Mouse (Mus musculus) embryonic facial prominence, embryonic 13.5 days (tissue): ENCODE results near the gene E2f4. TPM values are rescaled to one million over a fixed set of nuclear protein-coding genes. Genes with fewer than 3 reads are reported as not detected.
A peak's percentile ranks its signal among the peaks of the same experiment; 100 is the strongest.

ENCODE experiments used
- ATAC-seq: fragments of 200-750 bp; cut with Nextera tagmentation; 2 replicates; pipeline ENCODE4 v1.8.0; 2017; ENCODE audit warnings: low read depth; ENCODE audit not compliant: insufficient number of reproducible peaks, insufficient read depth, low FRiP score, low TSS enrichment
- H3K27ac ChIP-seq: fragments of 300-500 bp; sonication (generic); 2 replicates; pipeline ENCODE4 v1.5.1; 2015; ENCODE audit warnings: moderate library complexity, mild to moderate bottlenecking, inconsistent platforms
- H3K27me3 ChIP-seq: fragments of 300-500 bp; sonication (generic); 2 replicates; pipeline ENCODE4 v1.6.1; 2015; ENCODE audit warnings: mild to moderate bottlenecking, inconsistent platforms
- H3K36me3 ChIP-seq: fragments of 300-500 bp; sonication (generic); 2 replicates; pipeline ENCODE4 v1.6.1; 2015; ENCODE audit warnings: mild to moderate bottlenecking, inconsistent platforms
- H3K4me1 ChIP-seq: fragments of 300-500 bp; sonication (generic); 2 replicates; pipeline ENCODE4 v1.6.1; 2015; ENCODE audit warnings: inconsistent platforms
- H3K4me2 ChIP-seq: fragments of 300-500 bp; sonication (generic); 2 replicates; pipeline ENCODE4 v1.6.1; 2015; ENCODE audit warnings: moderate library complexity, mild to moderate bottlenecking, inconsistent platforms
- H3K4me3 ChIP-seq: fragments of 300-500 bp; sonication (generic); 2 replicates; pipeline ENCODE4 v1.5.1; 2015; ENCODE audit warnings: mild to moderate bottlenecking, inconsistent platforms
- H3K9ac ChIP-seq: fragments of 300-500 bp; sonication (generic); 2 replicates; pipeline ENCODE4 v1.6.1; 2015; ENCODE audit warnings: mild to moderate bottlenecking, inconsistent platforms
- H3K9me3 ChIP-seq: fragments of 300-500 bp; sonication (generic); 2 replicates; pipeline ENCODE4 v1.6.1; 2016; ENCODE audit warnings: inconsistent platforms
- WGBS: fragments of 180-500 bp; shearing (Covaris S2); methylation state at CpG from one replicate; pipeline ENCODE4 v1.1.7; 2015; ENCODE audit warnings: mixed read lengths; 5-methylcytosine and 5-hydroxymethylcytosine counted together
- polyA plus RNA-seq: library from polyadenylated mRNA; unstranded; fragments of >200 nt; fragmentation: Nextera tagmentation; extraction: Ambion mirVana; gene quantifications from 2 replicates; pipeline ENCODE4 v1.2.1, GENCODE M21; 2015

The E2f4 gene
- polyA plus RNA-seq, result 78.9 and 81.7 TPM in 2 replicates

DNA sequence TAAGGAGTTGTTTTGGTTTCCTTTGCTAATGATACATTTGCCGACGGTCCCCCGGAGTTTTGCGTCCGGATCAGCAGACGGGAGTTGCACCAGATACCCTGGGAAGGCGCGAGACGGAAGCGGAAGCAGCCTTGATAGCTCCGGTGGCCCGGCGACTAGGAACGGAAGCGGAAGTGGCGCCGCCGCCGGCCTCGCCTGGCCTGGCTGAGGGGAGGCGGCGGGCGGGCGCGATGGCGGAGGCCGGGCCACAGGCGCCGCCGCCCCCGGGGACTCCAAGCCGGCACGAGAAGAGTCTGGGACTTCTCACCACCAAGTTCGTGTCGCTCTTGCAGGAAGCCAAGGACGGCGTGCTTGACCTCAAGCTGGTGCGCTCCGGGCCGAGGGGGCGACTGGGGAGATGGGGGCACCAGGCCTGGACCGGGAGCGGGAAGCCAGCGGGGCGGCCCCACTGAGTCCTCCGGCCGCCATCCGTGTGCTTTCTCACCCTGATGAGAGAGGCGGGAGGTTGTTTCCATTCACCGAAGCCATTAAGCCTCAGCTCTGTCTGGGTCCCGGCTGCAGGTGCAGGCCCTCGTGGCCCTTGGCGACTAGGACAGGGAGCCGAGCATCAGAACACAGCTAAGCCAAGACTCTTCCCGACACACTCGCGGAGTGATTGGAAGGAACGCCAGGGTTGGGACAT is at the start of gene E2f4:
Gene E2f4 (plus strand): TSS at position 153 of the 682 bp plus-strand sequence.
- H3K4me3 ChIP-seq, result peak within 1 kb of the TSS; percentile 99
- H3K27me3 ChIP-seq, result peaks cover 10% of the 10 kb centered on the region
- H3K36me3 ChIP-seq, result peaks cover 40% of the 10 kb centered on the region
- whole genome bisulfite sequencing, result under 1% methylated on average over 58 of the region's 58 CpGs
- peaks cover 16% of the 10 kb centered on the region for H3K4me1 ChIP-seq
- peak; percentile 64; the same call in 1 of the 2 replicates for ATAC-seq
- H3K9ac ChIP-seq, result peak within 1 kb of the TSS; percentile 95
- peak within 1 kb of the TSS; percentile 96 for H3K4me2 ChIP-seq
- peak within 1 kb of the TSS; percentile 60; the same call in 1 of the 2 replicates for H3K27ac ChIP-seq
- H3K9me3 ChIP-seq, result no peaks in the 10 kb centered on the region

DNA sequence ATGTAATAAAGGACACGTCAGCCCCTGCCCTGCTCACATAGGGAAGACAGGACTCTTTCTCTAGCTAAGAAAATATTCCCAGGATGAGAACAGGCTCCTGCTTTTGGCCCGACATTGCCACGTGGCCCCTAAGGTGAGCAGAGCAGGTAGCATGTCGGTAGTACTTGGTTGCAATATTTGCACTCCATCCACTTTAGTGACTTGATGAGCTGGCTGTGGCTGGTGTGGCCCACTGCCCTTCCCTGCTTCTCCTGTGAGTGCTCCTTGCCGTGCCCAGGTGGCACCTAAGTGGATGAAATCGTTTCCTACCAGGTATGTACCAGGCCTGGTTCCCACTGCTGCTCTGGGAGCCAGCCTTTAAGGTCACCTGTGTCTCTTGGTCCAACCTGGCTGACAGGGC is 45.5 kb upstream of the E2f4 start:
- peaks cover 14% of the 10 kb centered on the region for H3K27me3 ChIP-seq

DNA sequence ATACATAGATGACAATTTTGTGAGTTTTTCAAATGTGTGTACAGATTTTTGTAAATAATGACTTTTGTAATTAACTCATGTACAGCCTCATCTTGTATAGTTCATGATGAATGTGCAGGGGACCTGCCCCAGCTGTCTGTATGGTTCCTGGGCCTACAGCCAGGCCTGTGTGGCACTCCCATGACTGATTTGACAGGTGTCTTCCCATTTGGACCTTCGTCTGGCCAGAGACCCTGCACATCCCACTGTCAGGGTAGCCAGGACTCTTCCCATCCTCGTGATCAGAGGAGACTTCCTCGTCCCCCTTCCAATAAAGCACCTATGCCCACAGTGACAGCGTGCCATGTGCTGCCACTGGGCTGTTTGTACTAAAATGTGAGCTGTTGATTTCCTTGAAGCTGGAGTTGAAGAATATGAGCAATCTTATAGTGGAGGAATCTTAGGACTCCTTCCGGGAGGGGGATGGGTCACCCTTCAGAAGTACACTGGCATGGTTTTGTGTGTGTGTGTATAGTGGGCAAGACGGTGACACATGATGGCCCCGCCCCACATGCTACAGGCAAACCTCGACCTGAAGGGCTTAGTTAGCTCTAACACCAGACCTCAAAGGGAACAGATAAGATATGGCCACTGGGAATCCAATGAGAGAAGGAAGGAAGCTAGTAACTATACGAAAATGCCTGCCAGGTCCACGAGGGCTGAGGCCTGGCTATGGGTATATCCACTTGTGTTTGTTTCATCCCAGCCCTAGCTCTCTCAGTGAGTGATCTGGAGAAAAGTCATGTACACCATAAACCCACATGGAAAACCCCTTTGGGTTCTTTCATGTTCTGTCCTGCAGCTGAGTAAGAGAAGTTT is 44.6 kb upstream of the E2f4 start:
- Histone ChIP-seq H3K4me1 (peaks cover 20% of the 10 kb centered on the region), H3K9ac (peak overlapping the region; percentile 86; the same call in 1 of the 2 replicates), H3K36me3 (peaks cover 55% of the 10 kb centered on the region), H3K27me3 (peaks cover 22% of the 10 kb centered on the region), H3K9me3 (no peaks in the 10 kb centered on the region), H3K4me2 (0 out of 2 replicates have a peak overlapping the region, but pooled peaks have one; percentile 90), H3K4me3 (peak overlapping the region; percentile 73; the same call in 1 of the 2 replicates), H3K27ac (no peak overlapping the region)
- 86% methylated on average over 10 of the region's 10 CpGs for WGBS
- no peak for ATAC-seq

More for the DNA sequence above, 45.5 kb upstream of the E2f4 start:
- Histone ChIP-seq H3K4me3 (no peak overlapping the region), H3K4me1 (peaks cover 20% of the 10 kb centered on the region), H3K9me3 (no peaks in the 10 kb centered on the region), H3K4me2 (no peak overlapping the region), H3K9ac (no peak overlapping the region), H3K36me3 (peaks cover 62% of the 10 kb centered on the region), H3K27ac (no peak overlapping the region)
- WGBS, result 92% methylated on average over 6 of the region's 6 CpGs
- ATAC-seq, result no peak

DNA sequence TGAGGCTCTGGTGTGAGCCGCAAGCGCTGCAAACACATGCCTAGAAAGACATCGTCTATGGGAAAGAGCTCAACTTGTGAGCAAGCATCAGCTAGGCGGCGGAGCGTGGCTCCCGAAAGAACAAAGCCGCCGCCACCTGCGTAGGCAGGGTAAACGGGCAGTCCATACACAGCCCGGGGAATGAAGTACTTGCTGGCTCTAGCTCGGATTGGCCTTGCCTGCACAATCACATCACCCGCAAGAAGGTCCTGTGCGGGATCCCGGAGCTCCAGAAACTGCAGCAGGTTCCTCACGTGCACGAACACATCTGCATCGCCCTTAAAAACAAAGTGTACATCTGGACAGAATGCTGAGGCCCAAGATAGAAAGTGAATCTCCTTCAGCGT is 43.7 kb upstream of the E2f4 start:
- peak overlapping the region; percentile 90 for H3K4me2 ChIP-seq
- no peak for ATAC-seq
- peaks cover 47% of the 10 kb centered on the region for H3K36me3 ChIP-seq
- H3K9me3 ChIP-seq, result no peaks in the 10 kb centered on the region
- peak overlapping the region; percentile 91; the same call in 1 of the 2 replicates for H3K27ac ChIP-seq
- H3K4me1 ChIP-seq, result peaks cover 25% of the 10 kb centered on the region
- peak overlapping the region; percentile 86 for H3K9ac ChIP-seq
- 36% methylated on average over 20 of the region's 20 CpGs for WGBS
- H3K27me3 ChIP-seq, result peaks cover 31% of the 10 kb centered on the region
- peak overlapping the region; percentile 73 for H3K4me3 ChIP-seq

DNA sequence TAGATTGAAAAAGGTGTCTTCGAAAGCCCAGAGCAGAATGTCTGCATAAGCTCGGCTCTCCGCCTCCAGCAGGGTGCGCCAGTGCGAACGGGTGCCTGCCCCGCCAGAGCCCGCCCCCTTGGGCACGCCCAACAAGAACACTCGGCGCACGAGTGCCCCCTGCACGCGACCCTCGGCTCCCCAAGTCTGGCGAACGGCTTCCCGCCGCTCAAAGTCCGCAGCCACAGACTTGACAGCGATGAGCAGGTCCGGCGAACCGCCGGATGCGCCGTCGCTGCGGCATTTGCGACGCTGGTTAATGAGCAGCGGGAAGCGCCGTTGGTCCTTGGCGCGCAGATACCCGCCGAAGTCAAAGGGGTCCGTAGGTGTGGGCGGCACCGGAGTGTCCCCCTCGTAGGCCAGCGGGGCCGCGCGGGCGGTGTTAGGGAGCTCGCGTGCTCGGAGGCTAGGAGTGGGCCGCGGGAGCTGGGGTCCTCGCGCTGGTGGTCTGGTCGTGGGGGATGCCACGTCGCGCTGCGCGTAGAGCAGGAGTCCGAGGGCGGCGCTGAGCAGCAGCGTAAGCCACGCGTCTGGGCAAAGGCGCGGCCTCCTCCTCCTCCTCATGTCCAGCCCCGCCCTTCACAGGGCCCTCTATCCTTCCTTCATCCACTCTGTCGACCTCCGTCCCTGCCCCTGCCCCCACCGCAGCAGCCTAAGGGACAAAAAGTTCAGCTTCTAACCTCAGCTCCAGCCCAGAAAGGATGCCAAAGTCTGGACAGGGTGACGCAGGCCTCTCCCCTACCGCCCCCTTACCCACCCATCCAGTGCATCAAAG is 43.1 kb upstream of the E2f4 start:
- H3K4me3 ChIP-seq, result peak overlapping the region; percentile 73
- peaks cover 31% of the 10 kb centered on the region for H3K4me1 ChIP-seq
- under 1% methylated on average over 73 of the region's 74 CpGs for WGBS
- H3K4me2 ChIP-seq, result peak overlapping the region; percentile 90
- H3K9ac ChIP-seq, result peak overlapping the region; percentile 86
- no peaks in the 10 kb centered on the region for H3K9me3 ChIP-seq
- peaks cover 37% of the 10 kb centered on the region for H3K27me3 ChIP-seq
- peaks cover 41% of the 10 kb centered on the region for H3K36me3 ChIP-seq
- peak overlapping the region; percentile 91 for H3K27ac ChIP-seq
- peak; percentile 81 for ATAC-seq

DNA sequence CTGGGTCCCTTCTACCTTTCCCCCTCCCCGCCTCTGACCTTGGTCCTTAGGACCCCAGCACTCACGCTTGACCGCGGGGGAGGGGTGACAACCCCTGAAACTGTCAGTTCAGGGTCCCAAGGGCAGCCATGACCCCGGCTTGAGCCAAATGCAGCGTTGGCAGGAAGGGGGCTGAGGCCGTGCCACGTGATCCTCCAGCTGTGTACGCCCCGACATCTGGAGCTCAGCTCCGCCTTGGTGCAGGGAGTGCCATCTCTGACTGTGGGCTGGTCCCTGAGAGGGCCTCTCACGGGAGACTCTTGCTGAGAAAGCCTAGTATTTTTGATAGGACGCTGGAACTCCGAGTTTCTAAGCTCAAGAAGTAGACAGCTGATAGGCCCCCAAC is 42.5 kb upstream of the E2f4 start, which contains the start of gene B3gnt9:
Gene B3gnt9 (minus strand): TSS at position 188 of the 385 bp plus-strand sequence.
- peak within 1 kb of the TSS; percentile 73 for H3K4me3 ChIP-seq
- peaks cover 42% of the 10 kb centered on the region for H3K27me3 ChIP-seq
- peaks cover 37% of the 10 kb centered on the region for H3K4me1 ChIP-seq
- H3K9ac ChIP-seq, result peak within 1 kb of the TSS; percentile 86
- H3K9me3 ChIP-seq, result no peaks in the 10 kb centered on the region
- peak within 1 kb of the TSS; percentile 91 for H3K27ac ChIP-seq
- H3K4me2 ChIP-seq, result peak within 1 kb of the TSS; percentile 90
- 3% methylated on average over 14 of the region's 14 CpGs for WGBS
- H3K36me3 ChIP-seq, result peaks cover 35% of the 10 kb centered on the region
- ATAC-seq, result peak; percentile 80

DNA sequence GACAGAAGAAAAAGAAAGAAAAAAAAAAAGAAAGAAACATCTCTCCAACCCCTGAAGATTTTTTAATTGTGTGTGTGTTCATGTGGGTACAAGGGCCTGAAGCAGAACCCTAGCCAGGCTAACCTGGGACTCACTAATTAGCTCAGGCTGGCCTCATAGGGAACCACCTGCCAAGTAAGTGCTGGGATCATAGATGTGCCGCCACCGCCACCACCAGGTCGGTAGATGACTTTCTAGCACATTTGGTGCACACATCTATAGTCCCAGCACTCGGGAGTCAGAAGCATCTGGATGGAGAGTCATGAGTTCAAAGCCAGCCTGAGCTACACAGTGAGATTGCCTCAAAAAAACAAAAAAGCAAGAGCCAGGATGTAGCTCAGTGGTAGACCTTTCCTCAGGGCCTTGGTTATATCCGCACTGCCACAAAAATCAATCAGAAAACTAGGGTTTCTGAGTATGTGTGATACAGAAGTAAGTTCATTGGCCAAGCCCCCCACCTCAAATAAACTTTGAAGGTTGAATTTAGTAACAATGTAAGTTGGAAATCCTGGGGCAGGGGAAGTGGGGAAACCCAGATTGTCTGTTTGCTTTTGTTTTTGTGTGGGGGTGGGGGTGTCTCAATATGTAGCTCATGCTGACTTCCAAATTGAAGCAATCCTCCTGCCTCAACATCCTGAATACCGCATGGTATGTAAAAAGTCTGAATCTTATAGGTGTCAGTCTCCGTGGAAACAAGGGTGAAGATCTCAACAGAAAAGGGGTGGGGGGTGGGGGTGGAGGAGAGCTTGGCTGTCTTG is 39.9 kb upstream of the E2f4 start:
- Histone ChIP-seq H3K9ac (no peak overlapping the region), H3K9me3 (no peaks in the 10 kb centered on the region), H3K36me3 (peaks cover 11% of the 10 kb centered on the region), H3K27me3 (peaks cover 64% of the 10 kb centered on the region), H3K27ac (no peak overlapping the region), H3K4me2 (no peak overlapping the region), H3K4me1 (peaks cover 39% of the 10 kb centered on the region), H3K4me3 (no peak overlapping the region)
- no peak for ATAC-seq
- 68% methylated on average over 7 of the region's 7 CpGs for WGBS

DNA sequence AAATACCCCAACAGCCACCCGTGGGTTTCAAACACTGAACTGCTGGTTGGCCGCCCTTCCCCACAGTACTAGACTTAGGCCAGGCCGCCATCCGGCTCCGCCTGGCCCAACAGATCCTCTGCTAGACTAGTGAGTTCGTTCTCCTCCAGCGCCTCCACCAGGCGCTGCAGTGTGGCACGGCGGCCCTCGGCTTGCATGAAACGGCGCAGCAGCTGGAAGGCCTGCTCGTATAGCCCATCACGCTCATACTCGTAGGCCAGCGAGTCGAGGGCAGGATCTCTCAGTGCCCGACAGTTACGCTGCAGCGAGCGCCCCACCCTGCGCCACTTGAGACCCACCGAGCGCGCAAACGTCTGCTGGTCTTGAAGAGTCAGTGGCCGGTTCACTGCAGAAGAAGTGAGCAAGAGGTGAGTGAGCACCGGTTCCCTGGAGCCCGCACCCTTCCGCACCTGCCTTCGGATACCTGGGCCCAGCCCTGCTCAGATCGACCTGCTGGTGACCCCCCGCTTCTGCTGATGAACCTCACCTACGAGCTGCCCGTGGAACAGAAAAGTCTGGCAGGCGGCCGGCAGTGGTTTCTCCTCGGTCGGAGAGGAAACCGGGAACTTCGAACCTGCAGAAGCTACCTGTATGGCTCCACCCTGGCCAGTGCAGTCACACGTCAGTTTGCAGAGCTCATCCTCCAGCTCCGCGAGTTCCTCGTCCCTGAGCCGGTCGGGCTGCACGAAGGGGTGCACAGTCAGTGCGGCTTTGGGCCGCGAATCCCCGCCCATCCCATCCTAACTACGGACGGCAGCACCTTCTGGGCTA is 38.3 kb upstream of the E2f4 start:
- ATAC-seq, result 0 out of 2 replicates have a peak, but pooled peaks have one; percentile 2
- H3K4me2 ChIP-seq, result peak overlapping the region; percentile 68
- peaks cover 79% of the 10 kb centered on the region for H3K27me3 ChIP-seq
- no peaks in the 10 kb centered on the region for H3K9me3 ChIP-seq
- H3K4me1 ChIP-seq, result peaks cover 30% of the 10 kb centered on the region
- H3K9ac ChIP-seq, result peak overlapping the region; percentile 27
- H3K36me3 ChIP-seq, result no peaks in the 10 kb centered on the region
- 1% methylated on average over 55 of the region's 55 CpGs for WGBS
- H3K27ac ChIP-seq, result no peak overlapping the region
- peak overlapping the region; percentile 38 for H3K4me3 ChIP-seq

DNA sequence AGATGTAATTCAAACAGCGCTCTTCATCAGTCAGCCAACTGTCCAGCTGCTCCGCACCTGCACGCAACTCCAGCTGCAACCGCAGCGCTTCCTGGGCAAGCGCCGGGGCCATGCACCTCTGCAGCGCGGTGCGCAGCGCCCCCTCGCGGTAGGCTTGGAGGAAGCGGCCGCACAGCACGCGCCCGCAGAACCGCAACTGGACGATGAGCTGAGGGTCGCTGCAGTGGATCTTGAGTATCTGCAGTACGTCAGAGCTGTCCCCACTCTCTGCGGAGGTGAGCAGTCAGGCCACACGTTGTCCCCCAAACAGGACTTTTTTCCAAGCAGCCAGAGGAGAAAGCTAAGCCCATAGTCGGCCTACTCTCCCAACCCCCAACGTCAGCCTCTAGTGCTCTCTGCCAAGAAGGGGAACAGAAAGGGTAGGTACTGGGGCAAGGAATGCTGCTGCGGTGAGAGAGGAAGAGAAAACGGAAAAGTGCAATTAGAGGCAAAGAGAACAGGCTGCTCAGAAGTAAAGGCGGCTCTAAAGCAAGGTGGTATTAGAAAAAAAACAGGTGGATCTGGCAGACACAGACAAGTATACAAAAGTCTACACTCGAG is 37.6 kb upstream of the E2f4 start:
- H3K4me2 ChIP-seq, result peak overlapping the region; percentile 68
- peaks cover 30% of the 10 kb centered on the region for H3K4me1 ChIP-seq
- 3% methylated on average over 30 of the region's 30 CpGs for WGBS
- H3K27me3 ChIP-seq, result peaks cover 80% of the 10 kb centered on the region
- no peak overlapping the region for H3K27ac ChIP-seq
- 0 out of 2 replicates have a peak, but pooled peaks have one; percentile 11 for ATAC-seq
- no peaks in the 10 kb centered on the region for H3K36me3 ChIP-seq
- H3K4me3 ChIP-seq, result peak overlapping the region; percentile 38
- H3K9ac ChIP-seq, result peak overlapping the region; percentile 27
- H3K9me3 ChIP-seq, result no peaks in the 10 kb centered on the region
